Mouse (Mus musculus) E14TG2a.4 (cell line): Measurements from ENCODE around the gene Katnbl1.

Source experiments
- CTCF ChIP-seq: conservative IDR thresholded peaks from 2 replicates; pipeline ENCODE4 v1.5.1; 2014; ENCODE audit warnings: low read length
- POU5F1 ChIP-seq: IDR thresholded peaks from 2 replicates; pipeline ENCODE4 v1.6.1; 2014; ENCODE audit warnings: low read length, borderline replicate concordance

DNA sequence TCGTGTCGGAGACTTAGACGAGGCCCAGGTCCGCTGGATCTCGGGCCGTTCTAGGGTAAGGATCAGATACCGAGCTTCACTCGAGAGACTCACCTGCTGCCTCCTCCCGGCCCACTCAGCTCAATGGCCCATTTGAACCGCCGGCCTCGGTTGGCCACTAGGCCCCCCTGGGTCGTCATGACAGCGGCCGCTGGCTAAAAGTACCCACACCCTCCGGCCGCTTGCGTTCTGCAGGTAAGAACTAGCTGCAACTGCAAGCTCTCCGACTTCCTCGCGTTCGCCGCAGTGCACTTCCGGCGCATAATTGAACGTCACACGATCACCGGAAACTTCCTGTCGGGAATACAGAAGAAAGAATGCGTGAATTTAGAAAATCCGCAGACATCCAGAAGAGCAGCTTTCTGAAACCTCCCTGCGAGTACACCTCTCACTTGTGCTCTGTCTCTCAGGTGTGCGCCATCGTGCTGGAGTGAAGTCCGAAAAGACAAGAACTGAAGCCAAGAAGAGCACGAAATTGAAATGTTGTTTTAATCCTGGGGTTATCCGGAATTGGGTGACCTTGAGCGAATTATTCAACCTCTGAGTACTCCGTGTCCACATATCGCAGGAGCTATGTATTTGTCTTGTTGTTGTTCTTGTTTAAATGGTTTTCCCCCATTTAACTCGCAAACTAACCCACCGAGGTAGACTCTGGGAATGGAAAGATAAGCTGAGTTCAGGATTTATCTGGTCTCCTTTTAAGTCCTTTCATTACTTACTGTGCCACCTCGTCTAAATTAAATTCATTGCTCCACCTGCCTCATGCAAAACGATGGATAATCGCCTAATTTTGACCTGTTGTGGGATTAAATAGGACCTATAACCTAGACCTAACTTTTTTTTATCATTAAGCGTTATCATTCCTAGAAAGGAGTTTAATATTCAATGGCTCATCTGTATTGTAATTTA, 11.0 kb upstream of the Katnbl1 start, which contains the start of gene Emc4:
- TF ChIP-seq CTCF (no peak), POU5F1 (no peak)
